Mouse (Mus musculus) brain, adult 2 months (tissue): ENCODE measurements at regions not wholly inside any gene's neighbourhood (a gene's known extent, or its start where the extent isn't known, plus 50 kb on each side); places are given as distances from the start of the nearest gene placed in this dataset.
"Not testable (repeated sequence)": the region's sequence is repeated elsewhere in the genome, so short reads cannot be mapped to it uniquely, and the experiment has no call there.

Experiments used
- DNase-seq: peaks from one replicate; pipeline ENCODE4 v3.0.0; 2011; ENCODE audit warnings: low read depth, low spot score

DNA sequence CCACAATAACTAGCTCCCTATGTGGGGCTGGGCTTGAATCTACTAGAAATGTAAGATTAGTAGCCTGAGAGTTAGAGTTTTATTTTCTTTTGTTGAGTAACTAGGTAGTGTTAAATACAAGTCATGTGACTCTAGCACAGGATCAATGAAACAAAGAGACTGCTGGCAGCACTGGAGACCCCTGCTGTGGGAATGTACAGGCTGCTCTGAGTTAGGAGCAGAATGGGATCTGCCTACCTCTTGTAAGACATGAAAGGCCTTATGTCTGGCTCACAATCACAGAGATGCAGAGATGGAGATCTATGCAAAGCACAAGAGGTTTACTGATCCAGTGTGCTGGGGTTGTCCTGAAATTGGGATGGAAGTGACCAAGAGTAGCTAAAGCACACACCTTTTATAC, 193.9 kb upstream of the Kcnmb2 start:
- DNase-seq, result peak; percentile 1

DNA sequence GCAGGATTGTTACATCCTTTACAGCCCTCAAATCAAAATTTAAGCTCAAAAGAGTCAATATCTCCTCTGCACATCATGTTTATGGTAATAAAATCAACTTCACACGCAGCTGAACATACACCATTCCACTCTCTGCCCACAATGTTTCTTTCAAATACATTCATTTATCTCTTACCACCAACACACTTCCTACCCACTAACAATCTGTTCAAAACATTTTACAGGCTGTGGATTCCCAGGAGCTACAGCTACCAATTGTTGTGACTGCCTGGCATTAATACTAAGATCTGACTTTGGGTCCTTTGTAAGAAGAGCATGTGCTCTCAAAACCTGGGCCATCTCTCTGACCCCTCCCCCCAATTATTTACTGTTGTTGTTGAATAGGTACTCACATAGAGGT, 161.0 kb upstream of the Kcnmb2 start:
- peak; percentile 57 for DNase-seq

GRCm38 (mm10) chr3:31755881-31756280, 146.4 kb upstream of the Kcnmb2 start:
- no peak for DNase-seq

DNA sequence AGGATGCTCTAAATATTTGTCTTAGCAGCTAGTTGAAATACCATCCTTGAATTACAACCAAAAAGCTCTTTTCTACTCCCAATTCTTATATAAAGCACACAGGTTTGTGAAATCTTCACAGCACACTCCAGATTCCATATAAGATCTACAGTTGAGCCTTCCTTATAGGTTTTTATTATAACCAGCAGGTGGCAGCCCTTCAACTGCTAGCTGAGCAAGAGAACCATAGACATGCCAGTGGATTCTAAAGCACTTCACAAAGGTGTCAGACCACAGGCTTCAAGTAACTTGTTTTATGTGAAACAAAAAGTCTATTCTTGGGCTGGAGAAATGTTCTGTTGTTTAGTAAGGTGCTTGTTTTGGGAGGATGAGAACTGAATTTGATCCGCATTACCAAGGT, 133.1 kb upstream of the Kcnmb2 start:
- peak; percentile 54 for DNase-seq

GRCm38 (mm10) chr3:31790342-31790970, 111.9 kb upstream of the Kcnmb2 start:
- peak; percentile 65 for DNase-seq

GRCm38 (mm10) chr3:31793466-31794040, 108.8 kb upstream of the Kcnmb2 start:
- peak; percentile 33 for DNase-seq

- no peak for DNase-seq
These were observed 105.7 kb upstream of the Kcnmb2 start for GRCm38 (mm10) chr3:31796621-31797020.

DNA sequence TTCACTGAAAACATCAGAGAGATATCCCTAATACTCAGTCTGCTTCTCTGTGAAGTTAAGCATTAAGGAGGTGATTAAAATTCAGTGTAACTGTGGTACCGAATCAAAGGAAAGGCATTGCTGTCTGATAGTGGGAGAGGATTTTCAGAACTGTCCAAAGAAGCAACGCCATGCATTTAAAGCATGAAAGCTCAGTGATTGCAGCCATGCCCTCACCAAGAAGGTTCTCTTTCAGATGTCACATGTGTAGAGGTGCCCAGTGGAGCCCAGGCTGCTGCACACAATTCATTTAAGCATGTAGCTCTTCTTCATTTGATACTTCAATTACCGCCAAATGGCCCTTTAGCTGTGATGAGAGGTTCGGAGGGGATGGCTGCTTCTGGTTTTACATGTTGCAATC, 103.1 kb upstream of the Kcnmb2 start:
- no peak for DNase-seq

- peak; percentile 14 for DNase-seq
These were observed 98.3 kb upstream of the Kcnmb2 start for GRCm38 (mm10) chr3:31804038-31804437.

GRCm38 (mm10) chr3:31807741-31808140, 94.6 kb upstream of the Kcnmb2 start:
- no peak for DNase-seq

DNA sequence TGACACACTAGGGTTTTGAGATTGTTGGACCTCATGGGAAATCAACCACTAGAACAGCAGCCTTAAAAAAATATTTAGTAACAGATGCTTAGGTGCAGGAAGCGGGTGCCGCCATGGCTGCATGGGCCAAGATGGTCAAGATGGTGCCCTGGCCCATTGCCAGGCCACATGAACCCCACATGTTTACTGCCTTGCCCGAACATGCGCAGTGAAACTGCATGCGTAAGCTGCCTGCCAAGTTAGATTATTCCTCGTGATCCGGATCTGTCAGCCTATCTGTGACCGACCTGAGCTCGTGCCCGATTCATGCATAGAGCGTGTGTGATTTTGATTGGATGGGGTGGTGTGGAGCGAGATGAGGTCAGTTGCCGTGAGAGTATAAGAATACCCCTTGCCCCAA, 93.2 kb upstream of the Kcnmb2 start:
- DNase-seq, result not testable (repeated sequence)

DNA sequence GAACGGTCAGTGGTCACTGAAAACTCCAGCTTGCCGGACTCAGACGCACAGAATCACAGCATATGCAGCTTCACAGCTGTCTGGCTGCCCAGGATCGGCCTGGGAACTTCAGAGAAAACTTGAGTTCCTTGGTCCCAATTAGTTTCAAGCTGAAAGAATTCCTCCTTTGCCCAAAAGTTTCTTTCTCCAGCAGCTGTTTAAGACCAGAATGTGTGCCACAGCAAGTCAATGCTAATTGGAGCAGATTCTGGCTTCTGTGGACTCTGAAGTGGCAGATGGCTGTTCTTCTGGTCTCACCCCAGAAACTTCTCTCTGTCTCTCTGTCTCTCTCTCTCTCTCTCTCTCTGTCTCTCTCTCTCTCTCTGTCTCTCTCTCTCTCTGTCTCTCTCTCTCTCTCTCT, 91.1 kb upstream of the Kcnmb2 start:
- peak; percentile 16 for DNase-seq

GRCm38 (mm10) chr3:31831913-31832312, 70.4 kb upstream of the Kcnmb2 start:
- no peak for DNase-seq

GRCm38 (mm10) chr3:31841253-31841652, 61.1 kb upstream of the Kcnmb2 start:
- no peak for DNase-seq

DNA sequence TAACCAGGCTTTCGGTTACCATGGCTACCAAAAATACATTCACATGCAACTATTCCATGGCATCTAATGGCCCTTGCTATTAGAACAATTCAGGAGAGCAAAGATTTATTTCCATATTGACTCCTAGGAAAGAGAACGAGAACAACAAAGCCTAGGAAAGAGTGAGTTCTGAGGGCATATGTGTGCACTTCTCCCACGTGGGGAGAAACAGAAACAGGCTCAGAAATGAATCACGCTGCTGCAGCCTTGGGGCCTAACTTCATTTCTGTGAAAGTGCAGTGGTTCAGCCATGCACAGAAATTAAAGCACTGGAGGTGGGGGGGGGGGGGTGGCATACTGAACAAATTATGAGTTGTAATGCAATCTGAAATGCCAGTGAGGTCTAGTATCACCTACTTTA, 55.2 kb upstream of the Kcnmb2 start:
- DNase-seq, result peak; percentile 13
